Mouse (Mus musculus) 3134 (cell line): ENCODE results near the gene Fktn.
"Not testable (repeated sequence)": the region's sequence is repeated elsewhere in the genome, so short reads cannot be mapped to it uniquely, and the experiment has no call there.

ENCODE experiments used
- DNase-seq: peaks from one replicate; pipeline ENCODE4 v3.0.0-alpha.2; 2011; ENCODE audit warnings: low spot score; ENCODE audit not compliant: insufficient read length; ENCODE audit errors: extremely low read depth

The Fktn gene

DNA sequence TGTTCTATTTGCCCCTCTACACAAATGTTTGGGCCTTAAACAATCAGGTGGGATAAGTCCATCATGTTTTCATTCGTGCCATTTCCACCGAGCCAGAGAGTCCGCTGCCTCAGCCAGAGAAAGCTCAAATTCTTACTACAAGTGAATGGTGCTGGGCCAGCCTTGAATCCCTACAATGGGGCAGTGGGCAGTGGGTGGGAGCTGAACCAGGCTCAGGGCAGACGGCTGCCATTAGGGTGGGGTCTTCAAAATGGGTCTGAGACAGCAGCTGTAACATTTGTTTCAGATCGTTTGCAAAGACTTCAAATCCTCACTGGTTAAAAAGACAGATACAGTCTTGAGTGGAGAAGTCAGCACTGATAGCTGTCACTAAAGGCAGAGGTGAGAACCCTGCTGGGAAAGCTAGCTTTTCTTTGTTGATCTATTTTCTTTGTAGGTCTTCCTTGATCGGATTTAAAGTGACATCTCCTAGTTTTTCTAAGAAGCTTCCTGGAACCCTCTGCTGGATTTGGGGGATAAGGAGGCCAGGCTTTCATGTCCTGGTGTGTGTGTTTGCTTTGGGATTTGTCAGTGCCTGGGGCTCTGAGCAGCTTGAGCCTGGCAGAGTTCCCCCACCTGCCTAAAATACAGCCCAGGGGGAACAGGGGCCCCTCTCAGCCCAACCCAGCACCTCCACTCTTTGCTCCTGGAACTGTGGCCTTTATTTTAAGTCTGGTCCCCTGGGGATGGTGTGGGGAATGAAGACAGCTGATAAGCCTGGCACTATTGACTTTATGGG, 57.3 kb downstream of the Fktn start:
- no peak for DNase-seq

DNA sequence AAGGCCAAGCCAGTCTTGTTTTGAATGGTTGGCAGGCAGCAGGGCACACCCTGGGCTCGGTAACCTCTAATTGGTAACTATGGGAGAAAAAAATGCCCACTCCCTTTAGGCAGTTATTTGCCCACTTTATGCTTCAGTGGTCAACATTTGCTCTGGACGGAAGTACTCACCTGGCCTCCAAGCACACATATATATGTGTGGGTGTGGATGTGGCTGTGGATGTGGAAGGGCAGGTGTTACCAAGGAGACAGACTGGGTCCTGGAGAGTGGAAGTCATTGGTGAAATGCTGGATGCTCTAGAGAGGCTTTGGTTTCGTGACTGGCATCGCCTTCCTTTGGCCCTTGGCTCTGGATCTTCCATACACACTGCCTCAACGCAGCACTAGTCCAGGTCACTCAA, 58.2 kb downstream of the Fktn start:
- no peak for DNase-seq

DNA sequence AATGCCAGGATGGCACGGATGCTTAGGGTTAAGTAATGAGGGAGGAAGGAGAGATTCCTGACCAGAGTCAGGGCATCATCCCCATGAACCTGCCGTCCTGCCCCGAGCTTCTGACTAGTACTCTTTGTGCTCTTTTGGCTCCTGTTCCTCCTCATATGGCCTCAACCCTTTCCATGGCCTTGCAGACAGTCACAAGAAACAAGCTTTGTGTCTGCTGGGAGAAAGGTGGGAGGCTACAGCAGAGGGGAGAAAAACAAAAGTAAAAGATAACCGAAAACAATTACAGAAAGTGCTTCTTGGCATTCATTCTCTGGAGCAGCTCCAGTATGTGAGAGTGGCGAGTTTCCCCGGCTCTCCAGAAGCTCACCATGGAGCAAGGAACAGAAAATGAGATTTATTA, 60.1 kb downstream of the Fktn start:
- no peak for DNase-seq

DNA sequence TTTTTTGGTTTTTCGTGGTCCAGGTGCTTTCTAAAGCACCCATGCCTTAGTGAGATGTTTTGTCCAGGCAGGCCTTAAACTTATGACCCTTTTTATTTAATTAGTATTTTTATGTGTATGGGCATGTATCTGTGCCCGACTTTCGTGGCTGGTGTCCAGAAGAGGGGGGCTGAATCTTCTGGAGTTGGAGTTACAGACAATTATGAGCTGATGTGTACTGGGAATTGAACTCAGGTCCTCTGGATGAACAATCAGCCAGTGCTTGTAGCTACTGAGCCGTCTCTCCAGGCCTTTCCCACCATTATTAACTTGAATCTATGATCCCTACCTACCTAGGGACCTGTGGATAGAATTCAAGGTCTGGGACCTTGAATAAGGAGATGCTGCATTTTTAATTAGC, 67.6 kb downstream of the Fktn start:
- DNase-seq, result no peak

DNA sequence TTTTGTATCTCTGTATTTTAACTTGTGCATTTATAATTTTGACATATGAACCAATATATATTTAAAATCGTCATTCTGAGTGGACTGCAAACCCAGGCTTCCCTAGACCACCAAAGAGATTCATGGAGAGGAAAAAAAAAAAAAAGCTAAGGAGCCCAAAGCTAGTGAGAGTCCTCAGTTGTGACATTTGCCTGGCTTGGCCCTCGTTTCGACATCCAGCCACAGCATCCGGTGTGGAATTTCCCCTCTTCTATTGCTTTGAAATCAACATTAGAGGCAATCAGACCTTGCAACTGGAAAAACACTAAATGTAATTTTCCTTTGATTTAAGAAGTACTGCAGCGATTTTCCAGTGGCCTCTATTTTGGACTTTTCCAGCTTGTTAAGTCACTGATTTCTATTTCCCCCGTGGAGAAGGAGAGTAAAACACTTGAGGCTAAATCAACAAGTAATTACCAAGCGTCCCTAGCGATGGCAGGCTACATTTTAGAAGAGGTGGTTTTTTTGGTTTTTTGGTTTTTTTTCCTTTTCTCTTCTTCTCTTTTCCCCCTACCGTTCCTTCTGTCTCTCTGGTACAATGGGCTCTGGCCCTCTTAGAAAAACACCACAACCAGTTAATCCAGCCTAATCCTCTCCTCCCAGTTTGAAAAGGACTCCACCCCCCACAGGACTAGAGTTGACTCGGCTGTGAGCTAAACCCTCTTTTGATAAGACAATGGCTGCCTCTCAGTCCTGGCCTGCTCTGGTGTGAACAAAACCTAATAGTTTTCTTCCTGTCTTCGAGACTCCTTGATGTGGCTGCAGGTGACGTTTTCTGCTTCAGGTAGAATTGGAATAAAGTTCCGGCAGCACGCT, 68.6 kb downstream of the Fktn start:
- DNase-seq, result no peak

DNA sequence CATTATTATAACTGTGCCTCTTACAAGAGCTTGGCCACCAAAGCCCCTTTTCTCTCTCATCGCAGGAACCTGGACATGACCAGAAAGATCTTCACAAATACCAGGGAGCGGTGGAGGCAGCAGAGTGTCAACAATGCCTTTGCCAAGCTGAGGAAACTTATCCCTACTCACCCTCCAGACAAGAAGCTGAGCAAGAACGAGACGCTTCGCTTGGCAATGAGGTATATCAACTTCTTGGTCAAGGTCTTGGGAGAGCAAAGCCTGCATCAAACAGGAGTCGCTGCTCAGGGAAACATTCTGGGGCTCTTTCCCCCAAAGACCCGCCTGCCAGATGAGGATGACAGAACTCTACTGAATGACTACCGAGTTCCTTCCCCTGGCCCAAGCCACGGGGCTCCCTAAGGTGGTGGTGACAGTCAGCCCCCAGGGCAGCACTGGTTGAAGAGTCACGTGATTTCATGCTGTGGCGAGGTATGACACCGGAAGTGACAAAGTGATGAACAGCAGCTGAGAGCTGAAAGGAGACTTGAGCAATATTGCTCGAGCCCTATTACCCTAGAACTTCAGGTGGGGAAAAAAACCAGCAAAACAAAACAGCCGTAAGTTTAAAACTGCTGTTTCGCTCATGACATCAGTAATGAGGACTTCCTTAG, 72.1 kb downstream of the Fktn start:
- no peak for DNase-seq

DNA sequence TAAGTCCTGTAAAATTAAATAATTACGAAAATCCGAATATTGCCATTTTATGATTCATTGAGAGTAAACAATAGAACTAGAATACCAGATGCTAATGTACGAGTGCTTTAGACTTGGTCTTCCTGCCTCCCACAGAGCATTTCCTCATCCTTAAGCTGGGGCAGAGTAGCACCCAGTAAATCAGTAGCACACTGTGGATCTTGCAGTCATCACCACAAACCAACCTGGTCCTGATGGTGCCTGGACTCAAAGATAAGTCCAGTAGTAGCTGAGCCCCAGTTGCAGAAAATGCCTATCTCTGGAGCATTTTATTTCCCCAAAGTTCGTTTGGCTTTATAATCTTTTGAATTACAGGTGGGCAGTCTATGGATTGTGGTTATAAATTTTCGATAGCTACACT, 73.1 kb downstream of the Fktn start:
- DNase-seq, result no peak

DNA sequence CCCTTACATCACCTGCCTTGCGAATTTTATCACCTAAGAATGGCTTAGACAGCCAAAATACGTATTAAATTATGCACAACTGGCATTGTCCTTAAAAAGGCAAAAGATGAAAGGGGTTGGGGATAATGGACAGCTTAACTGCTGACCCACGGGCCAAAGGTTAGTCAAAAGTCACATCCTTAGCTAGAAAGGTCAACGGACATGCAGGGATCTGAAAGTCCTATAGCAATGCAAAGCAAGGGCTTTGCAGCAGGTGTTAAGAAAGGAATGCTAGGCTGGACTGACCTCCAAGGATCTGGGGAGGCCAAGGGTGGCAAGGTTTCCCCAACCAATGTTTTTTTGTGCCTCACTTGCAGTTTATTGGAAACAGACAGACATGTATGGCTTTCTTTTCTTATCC, 75.5 kb downstream of the Fktn start:
- no peak for DNase-seq

DNA sequence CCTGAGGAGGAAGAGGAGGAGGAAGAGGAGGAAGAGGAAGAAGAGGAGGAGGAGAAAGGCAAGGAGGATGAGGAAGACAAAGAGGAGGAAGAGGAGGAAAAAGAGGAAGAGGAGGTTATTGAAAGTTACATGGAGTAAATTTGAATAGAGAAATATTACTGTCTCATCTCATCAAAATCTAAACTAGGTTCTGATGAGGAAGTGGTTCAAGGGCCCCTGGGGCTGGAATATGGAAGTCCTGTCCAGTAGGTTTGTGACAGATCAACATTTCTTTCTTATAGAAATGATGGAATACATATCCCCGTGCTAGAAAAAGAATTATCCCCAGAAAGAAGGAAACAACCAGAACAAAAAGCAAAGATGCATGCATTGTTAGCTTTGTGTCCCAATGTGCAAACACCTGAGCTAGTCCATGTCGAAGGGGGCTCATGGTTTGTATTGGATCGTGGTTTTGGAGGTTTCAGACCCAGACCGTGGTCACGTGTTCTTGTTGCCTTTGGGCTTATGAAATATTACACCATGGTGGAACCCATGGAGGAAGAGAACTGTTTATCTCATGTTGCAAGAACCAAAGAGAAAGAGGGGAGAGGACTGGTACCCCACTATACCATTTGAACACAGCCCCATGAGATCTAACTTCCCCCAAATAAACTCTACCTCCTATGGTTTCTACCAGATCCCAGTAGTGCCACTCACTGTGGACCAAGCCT, 80.6 kb downstream of the Fktn start:
- no peak for DNase-seq

DNA sequence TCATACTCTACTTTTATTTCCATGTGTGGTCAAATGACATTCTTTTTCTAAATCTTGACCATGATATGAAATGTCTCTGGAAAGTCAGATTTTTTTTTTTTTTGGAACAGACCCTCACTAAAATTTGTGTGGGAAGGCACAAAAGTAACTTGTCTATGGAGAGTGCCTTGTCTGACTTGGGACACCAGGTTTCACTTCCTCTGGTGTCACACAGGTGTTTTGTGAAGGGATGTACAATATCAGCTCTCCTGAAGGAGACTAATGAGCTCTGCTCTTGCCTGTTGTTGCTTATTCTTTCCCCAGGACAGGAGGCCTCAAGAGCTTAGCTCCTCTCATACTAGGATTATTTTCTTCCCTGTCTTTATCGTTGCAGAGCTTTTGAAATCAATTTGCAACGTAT, 81.3 kb downstream of the Fktn start:
- no peak for DNase-seq

DNA sequence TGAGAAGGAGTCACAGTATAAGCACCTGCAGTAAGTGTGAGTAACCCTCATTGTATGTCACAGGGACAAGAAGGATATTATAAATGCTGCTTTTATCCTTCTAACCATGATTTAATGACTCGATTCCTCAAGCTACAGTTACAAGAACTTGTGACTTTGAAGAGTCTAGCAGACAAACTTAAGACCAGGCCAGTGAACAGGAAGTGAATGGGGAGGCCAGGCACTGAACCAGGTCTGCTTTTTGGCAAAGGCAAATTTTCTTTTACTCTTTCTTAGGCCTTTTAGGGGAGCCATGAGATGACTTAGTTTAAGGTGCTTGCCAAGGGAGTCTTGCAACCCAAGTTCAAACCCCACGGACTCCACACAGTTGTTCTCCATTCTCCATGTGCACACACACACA, 81.9 kb downstream of the Fktn start:
- no peak for DNase-seq

DNA sequence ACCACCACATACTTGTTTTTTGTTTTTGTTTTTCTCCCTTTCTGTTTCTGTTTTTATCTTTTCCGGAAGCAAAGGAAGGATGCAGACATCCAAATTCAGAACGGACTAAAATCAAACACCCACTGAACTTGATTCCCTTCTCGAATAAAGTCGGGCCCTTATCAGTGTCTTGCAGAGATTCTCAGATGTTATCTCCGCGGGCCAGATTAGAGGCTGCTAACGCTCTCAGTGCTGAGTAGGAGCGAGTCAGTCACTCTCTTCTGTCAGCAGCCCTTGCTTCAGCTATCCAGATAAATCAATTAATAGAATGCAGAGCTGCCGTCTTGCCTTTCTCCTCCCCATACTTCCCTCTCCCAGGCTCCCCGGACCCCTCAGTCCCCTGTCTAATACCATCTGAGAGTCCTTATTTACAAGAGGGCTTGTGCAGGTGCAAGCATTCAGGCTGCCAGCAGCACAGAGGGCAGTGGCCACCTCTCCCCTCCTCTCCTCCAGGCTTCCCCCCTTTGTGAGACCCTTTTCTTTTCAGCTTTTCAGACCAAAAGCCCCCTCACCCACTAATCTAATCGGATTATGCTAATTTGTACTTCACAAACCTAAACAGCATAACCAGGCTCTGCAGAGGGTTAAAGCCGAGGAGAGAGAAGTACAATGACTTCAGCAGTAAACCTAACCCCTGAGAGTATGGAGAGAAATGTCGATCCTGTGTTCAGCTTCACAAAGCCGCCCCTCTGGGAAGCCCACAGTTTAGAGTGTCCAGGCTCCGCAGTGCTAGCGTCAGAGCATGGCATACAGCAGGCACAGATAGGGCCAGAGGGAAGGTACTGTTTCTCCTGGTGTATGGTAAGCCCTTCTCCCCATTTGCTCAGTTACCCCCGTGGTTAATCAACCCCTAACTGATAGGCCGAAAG, 83.3 kb downstream of the Fktn start:
- DNase-seq, result no peak

DNA sequence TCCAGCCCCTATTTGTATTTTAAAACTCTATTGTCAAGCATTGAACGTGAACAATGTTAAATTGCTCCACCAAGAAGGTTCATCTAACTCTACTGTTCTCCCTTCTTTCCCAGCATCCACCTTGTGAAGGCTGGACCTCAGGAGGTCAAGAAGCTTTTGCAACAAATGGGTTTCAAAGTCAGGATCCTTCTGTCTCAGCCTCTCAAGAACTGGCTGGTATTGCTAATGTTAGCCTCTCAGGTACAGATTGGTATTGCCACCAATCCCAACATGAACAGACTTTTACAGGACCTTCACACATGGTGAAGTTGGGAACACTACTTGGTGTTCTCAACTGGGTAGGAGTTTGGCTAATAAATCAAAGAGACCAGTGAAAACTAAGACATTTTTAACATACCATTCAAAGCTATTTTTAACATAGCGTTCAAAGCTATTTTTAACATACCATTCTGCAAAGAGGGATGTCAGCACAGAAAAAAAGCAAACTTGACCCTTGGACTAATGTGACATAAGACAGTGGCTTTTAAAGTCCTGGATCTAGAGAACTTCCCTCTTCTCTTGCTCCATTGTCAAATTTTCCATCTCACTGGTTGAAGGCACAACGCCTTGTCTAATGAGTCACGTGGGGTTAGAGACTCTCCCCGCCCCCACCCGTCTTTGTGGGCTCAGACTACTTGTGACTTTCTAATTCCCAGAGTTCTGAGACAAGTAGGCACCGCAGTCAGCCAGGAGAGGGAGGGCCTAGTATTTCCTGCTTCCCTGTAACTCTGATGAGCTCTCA, 85.3 kb downstream of the Fktn start:
- DNase-seq, result no peak

DNA sequence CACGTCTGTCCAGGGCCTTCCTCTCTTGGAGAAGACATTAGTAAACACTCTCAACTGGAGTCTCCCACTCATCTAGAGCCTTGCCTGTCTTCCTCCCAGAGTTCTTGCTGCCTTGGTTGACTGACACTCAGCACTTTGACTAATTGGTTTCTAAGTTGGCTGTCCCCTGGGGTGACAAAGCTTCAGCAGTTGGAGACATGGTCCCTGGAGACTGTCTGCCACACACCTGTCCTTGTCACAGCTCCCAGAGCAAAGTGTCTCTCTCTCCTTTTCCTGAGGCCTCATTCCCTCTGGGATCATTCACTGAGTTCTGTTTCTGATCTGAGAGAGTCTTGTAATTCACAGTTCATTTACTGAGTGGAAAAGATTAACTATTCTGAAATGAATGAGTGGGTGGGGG, 86.0 kb downstream of the Fktn start:
- DNase-seq, result no peak

DNA sequence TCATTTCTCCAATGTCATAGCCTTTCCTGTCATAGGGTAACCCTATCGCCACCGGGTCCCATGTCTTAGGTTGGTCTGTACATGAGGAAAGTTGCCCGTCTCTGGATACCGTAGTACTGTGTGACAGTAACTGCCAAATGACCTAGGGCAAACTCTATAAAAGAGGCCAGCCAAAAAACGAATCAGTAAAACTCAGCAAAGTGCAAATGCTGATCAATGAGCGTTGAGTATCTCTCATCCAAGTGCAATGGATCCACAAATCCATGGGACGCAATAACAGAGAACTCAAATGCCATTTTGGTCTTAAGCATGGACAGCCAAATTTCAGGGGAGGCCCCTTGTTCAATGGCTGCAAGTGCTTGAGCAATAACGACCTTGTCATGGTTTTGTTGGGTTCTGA, 89.9 kb downstream of the Fktn start:
- DNase-seq, result not testable (repeated sequence)

DNA sequence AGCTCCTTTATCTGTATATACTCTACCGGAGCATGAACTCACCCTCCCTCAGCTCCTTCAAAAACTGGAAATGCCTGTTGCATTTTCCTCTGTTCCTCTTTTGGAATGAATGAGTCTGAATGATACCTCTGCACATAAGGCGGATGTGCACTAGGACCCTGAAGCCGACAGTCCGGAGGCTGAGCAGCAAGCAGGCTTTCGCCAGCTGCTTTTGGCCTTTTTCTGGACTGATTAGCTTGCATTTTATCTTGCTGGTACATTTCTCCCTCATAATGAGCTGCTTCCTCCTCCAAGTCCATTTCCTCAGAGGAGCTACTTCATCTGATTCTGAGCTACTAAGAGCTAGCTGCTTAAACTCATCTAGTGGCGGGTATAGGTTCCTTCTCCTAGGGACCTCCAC, 92.6 kb downstream of the Fktn start:
- not testable (repeated sequence) for DNase-seq

DNA sequence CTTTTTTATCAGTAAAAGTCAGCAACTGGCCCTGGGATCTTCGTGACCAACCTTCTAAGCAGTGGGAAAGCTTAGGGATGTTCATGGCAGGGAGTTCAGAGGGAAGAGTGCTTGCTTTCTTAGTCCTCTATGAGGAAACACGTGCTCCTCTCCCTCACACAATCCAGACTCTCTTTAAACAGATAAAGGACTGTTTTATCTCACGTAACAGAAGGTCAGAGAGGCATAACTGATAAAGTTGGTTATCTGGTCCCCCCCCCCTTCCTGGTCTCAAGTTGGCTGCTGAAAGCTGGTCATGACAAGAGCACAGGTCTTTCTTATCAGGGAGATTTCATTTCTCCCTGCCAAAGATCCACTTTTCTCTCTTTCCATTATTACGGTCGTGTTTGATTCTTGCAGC, 104.5 kb downstream of the Fktn start:
- no peak for DNase-seq

DNA sequence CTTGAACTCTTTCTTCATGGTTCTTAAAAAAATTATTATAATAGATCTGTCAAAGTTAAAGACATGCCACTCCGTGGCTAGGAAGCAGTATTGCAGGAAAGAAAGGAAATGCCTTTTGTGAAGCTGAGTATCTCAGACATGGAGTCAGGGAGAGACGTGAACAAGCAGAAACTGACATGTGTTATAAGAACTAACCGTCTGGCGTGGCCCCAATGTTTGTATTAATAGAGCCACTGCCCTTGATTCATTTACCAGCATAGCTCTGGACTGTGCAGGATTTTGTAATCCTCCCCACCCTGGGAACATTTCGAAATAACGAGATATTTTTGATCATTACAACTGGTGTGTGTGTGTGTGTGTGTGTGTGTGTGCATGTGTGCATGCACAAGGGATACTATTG, 109.9 kb downstream of the Fktn start:
- DNase-seq, result no peak

DNA sequence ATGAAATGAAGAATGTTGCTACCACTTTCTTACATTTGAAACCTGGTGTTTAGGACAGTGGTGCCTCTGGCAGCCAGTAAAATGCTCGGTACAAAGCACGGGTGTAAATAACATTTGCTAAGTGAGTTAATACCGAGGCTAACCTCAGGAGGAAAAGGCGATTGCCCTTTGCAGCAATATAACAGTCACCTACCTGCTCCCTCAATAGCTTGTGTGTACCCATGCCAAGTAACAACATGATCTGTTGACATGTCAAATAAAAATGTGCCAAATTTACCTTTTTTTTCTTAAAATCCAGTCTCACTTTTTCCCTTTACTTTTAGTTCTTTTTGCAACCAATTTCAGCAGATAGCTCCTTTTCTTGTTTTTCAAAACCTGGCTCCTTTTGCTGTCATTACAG, 111.0 kb downstream of the Fktn start:
- DNase-seq, result no peak
